Mouse (Mus musculus): Measurements from ENCODE around the gene Rpain. TPM values are rescaled to one million over a fixed set of nuclear protein-coding genes. Genes with fewer than 3 reads are reported as not detected.

Gene Rpain
- polyA plus RNA-seq, 1 experiment from 2014 or later = 68.3 TPM

Other genes starting within 250 kb of the Rpain start
- 6.8 and 8.1 TPM in 2 replicates for gene Zfp3, start 206.0 kb upstream of the Rpain start, polyA plus RNA-seq (2015; fragmentation: Nextera tagmentation; extraction: Ambion mirVana)
- gene Scimp, start 157.6 kb upstream of the Rpain start, polyA plus RNA-seq (2015; fragmentation: Nextera tagmentation; extraction: Ambion mirVana) = 0.25 TPM in 1 of 2 replicates, not detected in the other
- 36.5 and 36.8 TPM in 2 replicates for gene Rabep1, start 125.4 kb upstream of the Rpain start, polyA plus RNA-seq (2015; fragmentation: Nextera tagmentation; extraction: Ambion mirVana)
- 128 and 131 TPM in 2 replicates for gene Nup88, start 240 bp upstream of the Rpain start, polyA plus RNA-seq (2015; fragmentation: Nextera tagmentation; extraction: Ambion mirVana)
- gene C1qbp, start 12.8 kb downstream of the Rpain start, polyA plus RNA-seq (2015; fragmentation: Nextera tagmentation; extraction: Ambion mirVana) = 286 and 311 TPM in 2 replicates
- gene Dhx33, start 34.2 kb downstream of the Rpain start, polyA plus RNA-seq (2015; fragmentation: Nextera tagmentation; extraction: Ambion mirVana) = 22.1 and 22.9 TPM in 2 replicates
- gene Mis12, start 49.4 kb downstream of the Rpain start, polyA plus RNA-seq (2015; fragmentation: Nextera tagmentation; extraction: Ambion mirVana) = 41.1 and 43.8 TPM in 2 replicates
- gene Derl2, start 49.6 kb downstream of the Rpain start, polyA plus RNA-seq (2015; fragmentation: Nextera tagmentation; extraction: Ambion mirVana) = 47.6 and 48.1 TPM in 2 replicates
- 57.7 and 69.4 TPM in 2 replicates for gene 6330403K07Rik, start 63.3 kb downstream of the Rpain start, polyA plus RNA-seq (2015; fragmentation: Nextera tagmentation; extraction: Ambion mirVana)
- 0.09 and 0.21 TPM in 2 replicates for gene Nlrp1a, start 174.5 kb downstream of the Rpain start, polyA plus RNA-seq (2015; fragmentation: Nextera tagmentation; extraction: Ambion mirVana)